Mouse (Mus musculus) c-Kit-positive CD71-positive TER-119-negative erythroid progenitor cells, embryonic 14.5 days (primary cell): ENCODE data around the gene Ffar3.

Experiments used
- DNase-seq: peaks from one replicate; pipeline ENCODE4 v3.0.0-alpha.2; 2013; ENCODE audit warnings: low read depth

The Ffar3 gene

GRCm38 (mm10) chr7:30856078-30856477 is at the start of gene Ffar3:
TSS of gene Ffar3 (minus strand) at chr7:30856178.
- DNase-seq = no peak

- DNase-seq = no peak
Observed at GRCm38 (mm10) chr7:30904042-30904441, 48.1 kb upstream of the Ffar3 start.

GRCm38 (mm10) chr7:30895217-30895616 is 39.2 kb upstream of the Ffar3 start:
- DNase-seq = no peak

GRCm38 (mm10) chr7:30892515-30892914 is 36.5 kb upstream of the Ffar3 start:
- DNase-seq = no peak

- DNase-seq = no peak
Observed at GRCm38 (mm10) chr7:30891746-30892145, 35.8 kb upstream of the Ffar3 start.

GRCm38 (mm10) chr7:30890681-30891080 is 34.7 kb upstream of the Ffar3 start:
- DNase-seq = no peak

- DNase-seq = no peak
Observed at GRCm38 (mm10) chr7:30888786-30889185, 32.8 kb upstream of the Ffar3 start.

- DNase-seq = no peak
Observed at GRCm38 (mm10) chr7:30887568-30888188, 31.7 kb upstream of the Ffar3 start.

GRCm38 (mm10) chr7:30886852-30887251 is 30.9 kb upstream of the Ffar3 start:
- no peak for DNase-seq

- no peak for DNase-seq
Observed at GRCm38 (mm10) chr7:30884047-30884446, 28.1 kb upstream of the Ffar3 start.

GRCm38 (mm10) chr7:30881367-30881766 is 25.4 kb upstream of the Ffar3 start:
- no peak for DNase-seq

- no peak for DNase-seq
Observed at GRCm38 (mm10) chr7:30880176-30880575, 24.2 kb upstream of the Ffar3 start, which contains the start of gene Cd22. TSS of gene Cd22 (minus strand) at chr7:30880342.

- DNase-seq = no peak
Observed at GRCm38 (mm10) chr7:30878950-30879349, 23.0 kb upstream of the Ffar3 start.

GRCm38 (mm10) chr7:30873083-30873482 is 17.1 kb upstream of the Ffar3 start:
- peak; percentile 20 for DNase-seq

- DNase-seq = no peak
Observed at GRCm38 (mm10) chr7:30863386-30863785, 7.4 kb upstream of the Ffar3 start.

GRCm38 (mm10) chr7:30861464-30861863 is 5.5 kb upstream of the Ffar3 start, which contains the start of gene Ffar1:
TSS of gene Ffar1 (minus strand) at chr7:30861564.
- no peak for DNase-seq

GRCm38 (mm10) chr7:30859635-30860402 is 3.8 kb upstream of the Ffar3 start:
- DNase-seq = peak; percentile 33

- DNase-seq = peak; percentile 36
Observed at GRCm38 (mm10) chr7:30859290-30859634, 3.3 kb upstream of the Ffar3 start.

- DNase-seq = no peak
Observed at GRCm38 (mm10) chr7:30857746-30858145, 1.8 kb upstream of the Ffar3 start.

GRCm38 (mm10) chr7:30851421-30851820 is 4.6 kb downstream of the Ffar3 start:
- no peak for DNase-seq

GRCm38 (mm10) chr7:30847934-30848333 is 8.0 kb downstream of the Ffar3 start:
- no peak for DNase-seq

- no peak for DNase-seq
Observed at GRCm38 (mm10) chr7:30847386-30847785, 8.6 kb downstream of the Ffar3 start.

- no peak for DNase-seq
Observed at GRCm38 (mm10) chr7:30846505-30847053, 9.4 kb downstream of the Ffar3 start.
